Mouse (Mus musculus) ES-E14 (cell line): ENCODE results near the gene Fpgs. TPM values are rescaled to one million over a fixed set of nuclear protein-coding genes. Genes with fewer than 3 reads are reported as not detected.

Experiments
- DNase-seq: peaks from one replicate; pipeline ENCODE4 v3.0.0-alpha.2; 2013; ENCODE audit warnings: low read depth, low spot score
- H3K27ac ChIP-seq: 2 replicates; pipeline ENCODE4 v1.5.1; 2012; ENCODE audit warnings: low read depth, mild to moderate bottlenecking, low read length, moderate library complexity, mixed read lengths; ENCODE audit not compliant: poor library complexity, insufficient read depth, severe bottlenecking
- H3K36me3 ChIP-seq: 2 replicates; pipeline ENCODE4 v1.6.1; 2012; ENCODE audit warnings: mild to moderate bottlenecking, low read length, moderate library complexity, mixed read lengths; ENCODE audit not compliant: control insufficient read depth, poor library complexity, insufficient read depth, severe bottlenecking
- H3K4me1 ChIP-seq, 2 experiments: fragments of 150-350 bp in 1 of 2; sonication (generic) in 1 of 2; 2 replicates each; pipeline ENCODE4 v1.6.1; 2012; ENCODE audit warnings: low read length in 2 of 2, mild to moderate bottlenecking in 1 of 2, mixed read lengths in 1 of 2; ENCODE audit not compliant: control insufficient read depth in 2 of 2, insufficient read depth in 2 of 2, poor library complexity in 1 of 2
- H3K4me3 ChIP-seq, 2 experiments: fragments of 150-350 bp in 1 of 2; sonication (generic) in 1 of 2; 2 replicates each; pipeline ENCODE4 v1.5.1; 2012; ENCODE audit warnings: low read length in 2 of 2, low read depth in 1 of 2, mild to moderate bottlenecking in 1 of 2, mixed read lengths in 1 of 2; ENCODE audit not compliant: insufficient read depth in 1 of 2, poor library complexity in 1 of 2, severe bottlenecking in 1 of 2
- H3K9ac ChIP-seq: 2 replicates; pipeline ENCODE4 v1.6.1; 2012; ENCODE audit warnings: low read depth, mild to moderate bottlenecking, low read length, mixed read lengths; ENCODE audit not compliant: poor library complexity, insufficient read depth, severe bottlenecking
- H3K9me3 ChIP-seq: fragments of 150-350 bp; sonication (generic); 2 replicates; pipeline ENCODE4 v1.6.1; 2012; ENCODE audit warnings: low read depth, mild to moderate bottlenecking, low read length; ENCODE audit not compliant: control insufficient read depth, insufficient read depth
- CHD2 ChIP-seq: IDR thresholded peaks from 2 replicates; pipeline ENCODE4 v1.6.1; 2014; ENCODE audit warnings: mild to moderate bottlenecking, low read depth, low read length, inconsistent platforms
- HCFC1 ChIP-seq: IDR thresholded peaks from 2 replicates; pipeline ENCODE4 v1.6.1; 2012; ENCODE audit warnings: low read length, inconsistent platforms, borderline replicate concordance; ENCODE audit not compliant: insufficient read depth
- MAFK ChIP-seq: IDR thresholded peaks from 2 replicates; pipeline ENCODE4 v1.6.1; 2014; ENCODE audit warnings: mild to moderate bottlenecking, low read depth, low read length, inconsistent platforms; ENCODE audit not compliant: insufficient read depth
- ZC3H11A ChIP-seq: IDR thresholded peaks from 2 replicates; pipeline ENCODE4 v1.6.1; 2012; ENCODE audit warnings: low read depth, mild to moderate bottlenecking, inconsistent platforms, low read length, borderline replicate concordance
- ZNF384 ChIP-seq: IDR thresholded peaks from 2 replicates; pipeline ENCODE4 v1.6.1; 2012; ENCODE audit warnings: low read depth, low read length, inconsistent platforms
- in situ Hi-C, 2 experiments: fragments of 600-800 bp; cut with MboI; formaldehyde crosslinking; loops; one replicate each; pipeline ENCODE4 v1.15.1; 2025; ENCODE audit warnings: low sequenced_read_pairs in 2 of 2, inconsistent platforms in 1 of 2; ENCODE audit not compliant: unreplicated experiment in 2 of 2
- total RNA-seq: library from RNA; depleted of rRNA; stranded (reverse); fragments of 300-350 nt; gene quantifications from 2 replicates; pipeline ENCODE4 v1.2.3, GENCODE M21; 2012; rRNA removed

Gene Fpgs
- total RNA-seq, 1 experiment = 61.2 TPM

DNA sequence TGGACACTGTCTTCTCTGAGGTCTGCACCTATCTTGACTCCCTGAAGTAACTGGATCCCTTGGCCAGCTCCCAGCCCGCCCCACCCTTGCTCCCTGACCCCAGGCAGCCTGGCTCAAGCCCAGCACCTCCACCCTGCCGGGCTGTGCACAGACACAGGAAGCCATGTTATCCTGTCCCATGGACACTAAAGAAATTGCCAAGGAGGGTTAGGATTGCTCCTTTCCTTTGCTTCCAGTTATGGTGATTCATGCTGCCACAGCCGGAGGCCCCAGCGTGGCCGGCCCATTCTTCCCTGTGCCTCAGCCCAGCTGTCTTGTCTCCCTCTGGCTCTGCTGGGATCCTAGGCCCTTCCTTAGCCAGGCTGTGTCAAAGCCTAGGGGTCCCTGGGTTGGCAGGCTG is 70.3 kb downstream of the Fpgs start:
- Histone ChIP-seq H3K27ac (no peak overlapping the region), H3K9me3 (no peaks in the 10 kb centered on the region), H3K36me3 (peaks cover 27% of the 10 kb centered on the region), H3K4me3 (no peak overlapping the region), H3K9ac (no peak overlapping the region), H3K4me1 (peaks cover 0 to 13% of the 10 kb centered on the region in 2 experiments; a peak in 3 of 4 replicates)
- TF ChIP-seq CHD2 (no peak), ZC3H11A (no peak), ZNF384 (no peak), HCFC1 (no peak), MAFK (no peak)
- DNase-seq = no peak
- in situ Hi-C loops = no loop called here

Other genes with a start within 250 kb of the Fpgs start
- 11.6 TPM in 2 replicates for gene Fam102a, start 168.8 kb downstream of the Fpgs start, total RNA-seq
- gene Dpm2, start 133.3 kb downstream of the Fpgs start, total RNA-seq = 38.0 and 44.1 TPM in 2 replicates
- 3.5 and 5.0 TPM in 2 replicates for gene Pip5kl1, start 129.3 kb downstream of the Fpgs start, total RNA-seq
- gene 9430097D07Rik, start 128.5 kb downstream of the Fpgs start, total RNA-seq = 0.37 and 0.71 TPM in 2 replicates
- 9.4 and 14.8 TPM in 2 replicates for gene St6galnac4, start 117.0 kb downstream of the Fpgs start, total RNA-seq
- 18.0 and 27.2 TPM in 2 replicates for gene St6galnac6, start 104.4 kb downstream of the Fpgs start, total RNA-seq
- 77.4 and 90.8 TPM in 2 replicates for gene Ak1, start 82.4 kb downstream of the Fpgs start, total RNA-seq
- 18.3 and 36.8 TPM in 2 replicates for gene Eng, start 57.5 kb downstream of the Fpgs start, total RNA-seq
- 68.0 and 72.4 TPM in 2 replicates for gene Cdk9, start 8.9 kb upstream of the Fpgs start, total RNA-seq
- gene Sh2d3c, start 16.9 kb upstream of the Fpgs start, total RNA-seq = 1.7 and 1.8 TPM in 2 replicates
- not detected in 2 replicates for gene 6330409D20Rik, start 36.9 kb upstream of the Fpgs start, total RNA-seq
- gene Tor2a, start 53.1 kb upstream of the Fpgs start, total RNA-seq = 75.9 and 124 TPM in 2 replicates
- gene Ttc16, start 71.5 kb upstream of the Fpgs start, total RNA-seq = 0.94 and 2.2 TPM in 2 replicates
- gene Ptrh1, start 71.6 kb upstream of the Fpgs start, total RNA-seq = 14.9 and 20.9 TPM in 2 replicates
- 0.32 TPM in 1 of 2 replicates, not detected in the other for gene Cfap157, start 80.3 kb upstream of the Fpgs start, total RNA-seq
- 4.0 and 6.6 TPM in 2 replicates for gene Stxbp1, start 143.1 kb upstream of the Fpgs start, total RNA-seq
- 65.3 and 90.0 TPM in 2 replicates for gene Fam129b, start 172.0 kb upstream of the Fpgs start, total RNA-seq